Mouse (Mus musculus) lung, adult 2 months (tissue): ENCODE results near the gene Btaf1.

Experiments
- CTCF ChIP-seq: fragments of 200-500 bp; IDR thresholded peaks from 2 replicates; pipeline ENCODE4 v1.5.1; 2011; ENCODE audit warnings: mild to moderate bottlenecking, low read length, control low read depth; ENCODE audit not compliant: insufficient read depth
- POLR2A ChIP-seq: fragments of 200-500 bp; IDR thresholded peaks from 2 replicates; pipeline ENCODE4 v1.6.1; 2011; ENCODE audit warnings: low read depth, mild to moderate bottlenecking, control low read depth, low read length, borderline replicate concordance; ENCODE audit errors: extremely low read depth

- TF ChIP-seq CTCF (no peak), POLR2A (no peak)
Observed at GRCm38 (mm10) chr19:36913064-36913463, 12.8 kb upstream of the Btaf1 start.
